Mouse (Mus musculus) spleen, adult 2 months (tissue): ENCODE measurements around the gene Scel. TPM values are rescaled to one million over a fixed set of nuclear protein-coding genes. Genes with fewer than 3 reads are reported as not detected.

Source experiments
- DNase-seq, 2 experiments: peaks; one replicate each; pipeline versions ENCODE4 v3.0.0 to v3.0.0-alpha.2; 2012 to 2021; ENCODE audit warnings: low spot score in 2 of 2, low read depth in 1 of 2
- H3K27ac ChIP-seq: fragments of 200-500 bp; 2 replicates; pipeline ENCODE4 v1.5.1; 2012; ENCODE audit warnings: low read length, inconsistent platforms; ENCODE audit not compliant: insufficient read depth
- H3K27me3 ChIP-seq: fragments of 200-500 bp; 2 replicates; pipeline ENCODE4 v1.6.1; 2012; ENCODE audit warnings: mild to moderate bottlenecking, moderate library complexity, low read length, inconsistent platforms; ENCODE audit not compliant: control insufficient read depth, insufficient read depth
- H3K36me3 ChIP-seq: fragments of 200-500 bp; 2 replicates; pipeline ENCODE4 v1.6.1; 2012; ENCODE audit warnings: mild to moderate bottlenecking, low read length, inconsistent platforms; ENCODE audit not compliant: control insufficient read depth, insufficient read depth
- H3K4me1 ChIP-seq: fragments of 200-500 bp; 2 replicates; pipeline ENCODE4 v1.6.1; 2011; ENCODE audit warnings: inconsistent platforms; ENCODE audit not compliant: control insufficient read depth, insufficient read depth, insufficient read length
- H3K4me3 ChIP-seq: fragments of 200-500 bp; 2 replicates; pipeline ENCODE4 v1.5.1; 2011; ENCODE audit warnings: mild to moderate bottlenecking, inconsistent platforms; ENCODE audit not compliant: insufficient read depth, insufficient read length; ENCODE audit errors: extremely low read depth
- CTCF ChIP-seq: fragments of 200-500 bp; IDR thresholded peaks from 2 replicates; pipeline ENCODE4 v1.5.1; 2011; ENCODE audit warnings: mild to moderate bottlenecking, inconsistent platforms; ENCODE audit not compliant: insufficient read depth, insufficient read length, insufficient replicate concordance; ENCODE audit errors: extremely low read depth
- POLR2A ChIP-seq: fragments of 200-500 bp; IDR thresholded peaks from 2 replicates; pipeline ENCODE4 v1.6.1; 2011; ENCODE audit warnings: low read depth, low read length, inconsistent platforms
- WGBS: fragments of 180-500 bp; shearing (Covaris S2); methylation state at CpG from one replicate; pipeline ENCODE4 v1.1.7; 2018; 5-methylcytosine and 5-hydroxymethylcytosine counted together
- polyA plus RNA-seq: library from polyadenylated mRNA; depleted of rRNA; stranded (reverse); fragments of >200 nt; gene quantifications from 2 replicates; pipeline ENCODE4 v1.2.3, GENCODE M21; 2012; rRNA removed

Gene Scel
- polyA plus RNA-seq: 0.11 and 0.14 TPM in 2 replicates

DNA sequence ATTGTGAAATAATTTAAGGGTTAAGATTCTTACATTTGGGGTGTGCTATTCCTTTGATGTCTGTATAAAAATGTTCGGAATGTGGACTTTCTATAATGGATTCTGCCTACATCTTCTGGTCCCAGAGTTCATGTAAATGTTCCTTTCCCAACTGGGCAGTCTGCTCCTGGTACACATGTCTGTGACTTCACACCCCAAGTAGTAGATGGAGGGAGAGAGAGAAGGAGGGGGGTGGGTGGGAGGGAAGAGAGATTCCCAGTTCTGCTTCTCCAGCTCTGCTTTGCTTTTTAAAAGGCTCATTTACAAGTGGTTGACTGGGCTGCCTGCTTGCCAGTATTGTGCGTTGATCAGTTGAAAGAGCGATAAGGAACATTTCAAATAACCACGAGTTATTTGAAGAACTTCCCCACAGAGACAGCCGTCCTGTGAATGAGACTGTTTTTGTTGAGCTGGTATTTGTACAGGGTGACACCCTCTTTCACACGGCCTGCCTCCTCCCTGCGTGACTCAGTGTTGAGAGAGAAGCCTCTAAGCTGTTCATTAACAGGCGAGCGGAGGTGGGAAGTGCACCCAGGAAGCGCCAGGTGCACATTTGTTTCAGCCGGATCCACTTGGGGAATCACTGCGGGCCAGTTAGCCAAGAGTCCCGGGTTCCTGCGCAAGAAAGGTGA is at the start of gene Scel:
Gene Scel (plus strand): TSS at position 541 of the 671 bp plus-strand sequence.
- DNase-seq: no peak
- no peak within 1 kb of the TSS for H3K27ac ChIP-seq
- no peaks in the 10 kb centered on the region for H3K4me1 ChIP-seq
- H3K4me3 ChIP-seq: no peak within 1 kb of the TSS; the same call in 1 of the 2 replicates
- WGBS: 17% methylated on average over 14 of the region's 14 CpGs
- H3K27me3 ChIP-seq: no peaks in the 10 kb centered on the region; the same call in 1 of the 2 replicates
- no peak for TF ChIP-seq CTCF
- TF ChIP-seq POLR2A: no peak
- H3K36me3 ChIP-seq: no peaks in the 10 kb centered on the region

DNA sequence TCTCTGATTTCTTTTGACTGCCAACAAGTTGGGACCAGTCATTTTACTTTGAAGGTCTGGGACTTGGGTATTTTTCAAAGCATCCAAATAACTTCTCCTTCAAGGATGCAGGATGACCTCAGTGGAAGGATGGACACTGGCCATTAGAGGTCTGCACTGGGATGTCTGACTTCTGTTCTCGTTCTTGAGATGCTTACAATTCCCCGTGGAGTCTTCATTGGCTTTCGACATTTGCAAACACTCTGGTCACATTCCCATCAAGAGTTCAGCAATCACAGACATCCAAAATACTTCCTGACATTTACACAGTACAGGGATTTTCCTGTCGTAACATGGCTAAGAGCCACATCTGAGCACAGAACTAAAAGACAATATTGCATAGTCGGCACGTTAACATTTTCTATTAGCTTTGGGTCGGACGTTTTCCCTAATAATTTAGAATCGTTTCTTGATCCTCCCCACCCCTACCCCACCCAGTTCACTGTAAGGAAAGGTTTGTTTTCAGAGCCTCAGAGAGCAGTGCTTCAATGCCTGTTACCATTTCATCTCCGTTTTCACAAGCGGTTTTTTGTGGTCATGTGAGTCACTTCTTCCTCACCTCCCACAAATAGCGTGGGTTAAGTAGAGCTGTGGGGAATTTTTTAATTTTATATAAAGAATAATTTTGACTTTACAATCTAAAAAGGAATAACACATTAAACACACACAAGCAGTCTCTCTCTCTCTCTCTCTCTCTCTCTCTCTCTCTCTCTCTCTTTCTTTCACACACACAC is 44.3 kb upstream of the Scel start:
- Histone ChIP-seq H3K27ac (peak overlapping the region; percentile 56; the same call in 1 of the 2 replicates), H3K27me3 (no peaks in the 10 kb centered on the region), H3K4me1 (peaks cover 3% of the 10 kb centered on the region), H3K4me3 (peak overlapping the region; percentile 55), H3K36me3 (no peaks in the 10 kb centered on the region)
- peak in 1 of 2 experiments; percentile 53 for DNase-seq
- 51% methylated on average over 12 of the region's 12 CpGs for WGBS
- TF ChIP-seq CTCF: no peak
- no peak for TF ChIP-seq POLR2A

DNA sequence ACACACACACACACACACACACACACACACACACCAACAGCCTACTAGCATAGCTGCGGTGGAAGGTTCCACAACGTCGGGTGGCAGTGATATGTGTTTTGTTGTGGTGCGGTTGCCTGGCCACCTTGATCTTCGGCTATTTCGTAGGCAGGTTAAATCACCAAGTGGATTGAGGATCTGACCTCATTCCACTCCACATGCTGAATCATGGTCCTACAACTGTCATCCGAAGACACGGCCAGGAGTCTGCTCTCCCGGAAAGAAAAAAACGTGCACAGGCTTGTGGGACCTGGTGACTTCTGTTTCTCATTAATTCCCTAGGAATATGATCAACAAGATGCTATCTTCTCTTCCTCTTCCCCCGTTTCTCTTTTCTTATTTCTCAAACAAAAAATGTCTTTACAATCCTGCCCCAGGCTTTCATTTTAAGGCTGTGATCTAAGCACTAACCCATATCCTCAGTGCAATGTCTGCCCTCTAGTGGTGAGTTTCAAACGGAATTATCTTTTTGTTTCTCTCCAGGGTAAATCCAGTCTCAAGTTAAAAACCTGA is 43.6 kb upstream of the Scel start:
- DNase-seq: peak in 1 of 2 experiments; percentile 81

DNA sequence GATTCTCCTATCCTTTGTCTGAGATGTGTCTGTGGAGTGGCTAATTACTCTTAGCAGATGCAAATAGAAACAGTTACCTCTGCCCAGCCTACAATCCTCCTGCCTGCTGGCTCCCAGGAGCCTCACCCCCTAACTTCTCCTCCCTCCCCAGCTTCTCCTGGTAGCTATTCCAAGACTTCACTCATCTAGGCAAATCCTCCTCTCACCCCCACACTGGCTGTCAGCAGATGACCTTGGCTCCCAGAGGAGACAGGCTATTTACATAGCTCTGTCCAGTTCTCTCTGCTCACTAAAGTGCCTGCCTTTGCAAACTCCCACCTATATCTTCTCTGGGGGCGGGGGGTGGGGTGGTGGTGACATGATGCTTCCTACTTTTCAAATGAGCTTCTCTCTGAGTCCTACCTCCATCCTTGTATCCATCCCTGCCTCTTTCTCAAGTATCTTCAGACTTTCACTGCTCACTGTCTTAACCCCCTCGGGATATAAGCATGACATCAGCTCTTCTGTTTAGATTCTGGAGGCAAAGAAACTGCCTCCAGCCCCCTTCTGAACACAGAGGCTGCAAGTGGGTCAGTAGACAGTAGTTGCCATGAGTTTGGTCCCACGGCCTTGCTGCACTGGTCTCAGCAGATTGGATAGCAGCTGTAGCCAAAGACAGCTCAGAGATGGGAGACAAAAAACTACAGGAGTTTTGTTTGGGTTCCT is 41.9 kb upstream of the Scel start:
- DNase-seq: no peak
- TF ChIP-seq CTCF: no peak
- no peak for TF ChIP-seq POLR2A
- H3K27ac ChIP-seq: no peak overlapping the region
- H3K36me3 ChIP-seq: no peaks in the 10 kb centered on the region
- WGBS: 61% methylated on average over 3 of the region's 3 CpGs
- H3K4me3 ChIP-seq: no peak overlapping the region
- H3K4me1 ChIP-seq: peaks cover 19% of the 10 kb centered on the region
- H3K27me3 ChIP-seq: no peaks in the 10 kb centered on the region

More for the DNA sequence above, 43.6 kb upstream of the Scel start:
- Histone ChIP-seq H3K4me3 (peak overlapping the region; percentile 55), H3K27ac (peak overlapping the region; percentile 56), H3K4me1 (peaks cover 9% of the 10 kb centered on the region), H3K36me3 (no peaks in the 10 kb centered on the region), H3K27me3 (no peaks in the 10 kb centered on the region)
- TF ChIP-seq CTCF: peak; percentile 8; the same call in 1 of the 2 replicates
- no peak for TF ChIP-seq POLR2A
- WGBS: 5% methylated on average over 12 of the region's 12 CpGs

DNA sequence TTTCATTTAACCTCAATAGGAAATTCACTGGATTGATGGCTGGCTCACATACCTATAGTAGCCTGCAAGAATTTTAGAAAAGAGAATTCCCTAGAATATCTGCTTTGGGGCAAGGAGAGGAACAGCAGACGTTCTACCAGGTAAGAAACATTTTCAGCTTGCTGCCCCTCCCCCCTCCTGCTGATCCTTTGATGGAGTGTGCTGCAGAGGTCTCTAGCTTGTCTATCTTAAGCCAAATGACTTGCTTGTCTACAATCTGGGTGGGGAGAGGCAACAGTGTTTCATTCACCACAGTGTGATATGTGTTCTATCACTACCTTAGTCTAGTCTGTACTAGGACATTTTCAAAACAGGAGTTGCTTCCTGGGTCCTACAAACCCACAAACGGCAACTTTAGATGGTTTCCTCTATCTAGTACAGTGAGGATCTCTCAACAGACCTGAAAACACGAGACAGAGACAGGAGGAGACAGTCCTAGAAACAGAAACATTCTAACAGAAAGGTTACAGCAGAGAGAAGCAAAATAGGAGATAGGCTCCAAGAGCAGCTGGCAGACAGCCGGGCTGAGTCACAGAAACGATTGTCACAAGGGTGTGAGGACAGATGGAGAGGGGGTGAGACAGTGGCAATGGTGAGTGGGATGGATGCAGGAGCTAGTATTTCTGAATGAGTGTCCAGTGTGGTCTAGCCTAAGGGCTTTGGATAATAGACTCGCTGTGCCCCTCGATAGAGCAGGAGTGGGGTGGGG is 41.2 kb upstream of the Scel start:
- Histone ChIP-seq H3K4me1 (peaks cover 19% of the 10 kb centered on the region), H3K27ac (no peak overlapping the region; the same call in 1 of the 2 replicates), H3K4me3 (no peak overlapping the region), H3K27me3 (no peaks in the 10 kb centered on the region), H3K36me3 (no peaks in the 10 kb centered on the region)
- DNase-seq: no peak
- TF ChIP-seq POLR2A: no peak
- 37% methylated on average over 7 of the region's 7 CpGs for WGBS

DNA sequence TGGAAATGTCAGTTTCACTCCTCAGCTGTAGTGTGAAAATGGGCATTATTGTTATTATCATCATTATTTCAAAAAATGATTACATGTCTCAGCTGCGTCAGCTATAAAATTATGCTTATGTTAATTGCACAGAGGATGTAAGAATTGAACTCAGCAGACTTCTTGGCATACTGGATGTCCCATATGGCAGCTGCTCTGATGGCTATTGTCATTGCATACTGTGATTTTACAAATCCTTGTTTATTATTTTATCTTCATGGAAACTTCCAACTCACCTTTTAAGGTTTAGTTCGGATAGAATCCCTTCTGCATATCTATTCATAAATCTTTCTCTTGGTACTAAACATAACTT is 40.6 kb upstream of the Scel start:
- DNase-seq: no peak
- 84% methylated on average over 2 of the region's 2 CpGs for WGBS
- Histone ChIP-seq H3K27ac (no peak overlapping the region), H3K36me3 (no peaks in the 10 kb centered on the region), H3K27me3 (no peaks in the 10 kb centered on the region), H3K4me1 (peaks cover 21% of the 10 kb centered on the region), H3K4me3 (no peak overlapping the region)
- TF ChIP-seq CTCF (no peak), POLR2A (no peak)
